Mouse (Mus musculus) myocyte (in vitro differentiated cells): ENCODE results near the gene Zfp423. TPM values are rescaled to one million over a fixed set of nuclear protein-coding genes. Genes with fewer than 3 reads are reported as not detected.

Experiments
- H3K27me3 ChIP-seq: one replicate; pipeline ENCODE4 v1.6.1; 2011; ENCODE audit not compliant: control insufficient read depth, insufficient read depth, insufficient read length
- H3K36me3 ChIP-seq: one replicate; pipeline ENCODE4 v1.6.1; 2011; ENCODE audit not compliant: control insufficient read depth, insufficient read depth
- H3K4me2 ChIP-seq: one replicate; pipeline ENCODE4 v1.6.1; 2011; ENCODE audit warnings: low read depth, control low read depth
- H3K4me3 ChIP-seq: one replicate; pipeline ENCODE4 v1.5.1; 2011; ENCODE audit warnings: mild to moderate bottlenecking, control low read depth, moderate library complexity
- H3K79me2 ChIP-seq: one replicate; pipeline ENCODE4 v1.6.1; 2011; ENCODE audit not compliant: control insufficient read depth, insufficient read depth
- H3ac ChIP-seq: one replicate; pipeline ENCODE4 v1.6.1; 2011; ENCODE audit not compliant: control insufficient read depth, insufficient read length
- CEBPB ChIP-seq: IDR thresholded peaks from 2 replicates; pipeline ENCODE4 v1.6.1; 2011; ENCODE audit warnings: mild to moderate bottlenecking, moderate library complexity; ENCODE audit not compliant: poor library complexity, insufficient read depth, severe bottlenecking
- E2F4 ChIP-seq: IDR thresholded peaks from one replicate; pipeline ENCODE4 v1.6.1; 2011; ENCODE audit warnings: mild to moderate bottlenecking, control low read depth, moderate library complexity; ENCODE audit not compliant: insufficient read depth
- MAX ChIP-seq: IDR thresholded peaks from one replicate; pipeline ENCODE4 v1.6.1; 2011; ENCODE audit warnings: low read depth, mild to moderate bottlenecking, control low read depth
- MYOD1 ChIP-seq, 3 experiments: IDR thresholded peaks; one replicate each; pipeline ENCODE4 v1.6.1; 2011; ENCODE audit warnings: control low read depth in 2 of 3, low read depth in 2 of 3, mild to moderate bottlenecking in 2 of 3, moderate library complexity in 1 of 3; ENCODE audit not compliant: insufficient read length in 2 of 3, control insufficient read depth in 1 of 3
- MYOG ChIP-seq, 3 experiments: IDR thresholded peaks; one replicate each; pipeline ENCODE4 v1.6.1; 2011; ENCODE audit warnings: control low read depth in 2 of 3, low read depth in 2 of 3, mild to moderate bottlenecking in 2 of 3; ENCODE audit not compliant: insufficient read length in 2 of 3, control insufficient read depth in 1 of 3, insufficient read depth in 1 of 3
- POLR2A ChIP-seq: IDR thresholded peaks from one replicate; pipeline ENCODE4 v1.6.1; 2011; ENCODE audit warnings: low read depth, mild to moderate bottlenecking, control low read depth, moderate library complexity; ENCODE audit not compliant: insufficient read length
- POLR2AphosphoS2 ChIP-seq: IDR thresholded peaks from one replicate; pipeline ENCODE4 v1.6.1; 2011; ENCODE audit warnings: low read depth, control low read depth; ENCODE audit not compliant: insufficient read length
- REST ChIP-seq: IDR thresholded peaks from one replicate; pipeline ENCODE4 v1.6.1; 2011; ENCODE audit warnings: mild to moderate bottlenecking, control low read depth, moderate library complexity; ENCODE audit not compliant: insufficient read depth, insufficient read length
- SRF ChIP-seq: IDR thresholded peaks from one replicate; pipeline ENCODE4 v1.6.1; 2011; ENCODE audit warnings: low read depth; ENCODE audit not compliant: control insufficient read depth, insufficient read length
- TCF12 ChIP-seq: IDR thresholded peaks from one replicate; pipeline ENCODE4 v1.6.1; 2011; ENCODE audit warnings: mild to moderate bottlenecking, control low read depth; ENCODE audit not compliant: poor library complexity, insufficient read depth, severe bottlenecking
- TCF3 ChIP-seq: IDR thresholded peaks from one replicate; pipeline ENCODE4 v1.6.1; 2011; ENCODE audit warnings: low read depth, control low read depth; ENCODE audit not compliant: insufficient read length
- USF1 ChIP-seq: IDR thresholded peaks from one replicate; pipeline ENCODE4 v1.6.1; 2011; ENCODE audit warnings: low read depth, mild to moderate bottlenecking, control low read depth, moderate library complexity
- polyA plus RNA-seq: library from polyadenylated mRNA; unstranded; fragments of >200 nt; fragmentation: generic; extraction: Trizol; gene quantifications from one replicate; pipeline ENCODE4 v1.2.1, GENCODE M21; 2012; ENCODE audit warnings: missing spikeins

Zfp423 gene
- polyA plus RNA-seq, 1 experiment: 0.04 TPM

GRCm38 (mm10) chr8:87670232-87670631, 289.2 kb downstream of the Zfp423 start:
- no peak overlapping the region for H3K4me2 ChIP-seq
- no peaks in the 10 kb centered on the region for H3K27me3 ChIP-seq
- H3K79me2 ChIP-seq: no peaks in the 10 kb centered on the region
- no peak for TF ChIP-seq SRF
- no peak for TF ChIP-seq POLR2A
- TF ChIP-seq MYOG (IDR thresholded peaks at IDR 0.05; ENCODE audit: control insufficient read depth in 1 of 3, insufficient read depth in 1 of 3, insufficient read length in 2 of 3, low read depth in 2 of 3): no peak
- no peak for TF ChIP-seq TCF3
- no peak for TF ChIP-seq REST
- no peak for TF ChIP-seq MYOD1 (IDR thresholded peaks at IDR 0.05; ENCODE audit: control insufficient read depth in 1 of 3, insufficient read length in 2 of 3, low read depth in 2 of 3)
- no peak for TF ChIP-seq CEBPB
- TF ChIP-seq E2F4: no peak
- TF ChIP-seq USF1: no peak
- no peak for TF ChIP-seq MAX
- no peak for TF ChIP-seq TCF12
- no peak for TF ChIP-seq POLR2AphosphoS2
- H3K4me3 ChIP-seq: no peak overlapping the region
- no peak overlapping the region for H3ac ChIP-seq
- no peaks in the 10 kb centered on the region for H3K36me3 ChIP-seq

- no peak for TF ChIP-seq MYOG (IDR thresholded peaks at IDR 0.05; ENCODE audit: control insufficient read depth in 1 of 3, insufficient read depth in 1 of 3, insufficient read length in 2 of 3, low read depth in 2 of 3)
- no peak for TF ChIP-seq REST
- TF ChIP-seq SRF: no peak
- TF ChIP-seq POLR2AphosphoS2: no peak
- no peak for TF ChIP-seq CEBPB
- TF ChIP-seq USF1: no peak
- Histone ChIP-seq H3K27me3 (no peaks in the 10 kb centered on the region), H3ac (no peak overlapping the region), H3K79me2 (no peaks in the 10 kb centered on the region), H3K4me2 (no peak overlapping the region), H3K4me3 (no peak overlapping the region), H3K36me3 (no peaks in the 10 kb centered on the region)
Measured at GRCm38 (mm10) chr8:87668736-87669135, 290.7 kb downstream of the Zfp423 start.

GRCm38 (mm10) chr8:87667914-87668643, 291.3 kb downstream of the Zfp423 start:
- Histone ChIP-seq H3K4me2 (no peak overlapping the region), H3K36me3 (no peaks in the 10 kb centered on the region), H3K79me2 (no peaks in the 10 kb centered on the region), H3K27me3 (no peaks in the 10 kb centered on the region), H3K4me3 (no peak overlapping the region), H3ac (no peak overlapping the region)
- TF ChIP-seq E2F4 (no peak), POLR2A (no peak), MAX (no peak), MYOG (IDR thresholded peaks at IDR 0.05; ENCODE audit: control insufficient read depth in 1 of 3, insufficient read depth in 1 of 3, insufficient read length in 2 of 3, low read depth in 2 of 3) (no peak), TCF3 (no peak), SRF (no peak), POLR2AphosphoS2 (no peak), MYOD1 (IDR thresholded peaks at IDR 0.05; ENCODE audit: control insufficient read depth in 1 of 3, insufficient read length in 2 of 3, low read depth in 2 of 3) (no peak), REST (no peak), TCF12 (no peak), USF1 (no peak), CEBPB (no peak)

GRCm38 (mm10) chr8:87667297-87667696, 292.1 kb downstream of the Zfp423 start:
- no peak for TF ChIP-seq USF1
- Histone ChIP-seq H3K4me3 (no peak overlapping the region), H3ac (no peak overlapping the region), H3K36me3 (no peaks in the 10 kb centered on the region), H3K79me2 (no peaks in the 10 kb centered on the region), H3K27me3 (no peaks in the 10 kb centered on the region), H3K4me2 (no peak overlapping the region)

GRCm38 (mm10) chr8:87665337-87665736, 294.1 kb downstream of the Zfp423 start:
- H3K36me3 ChIP-seq: no peaks in the 10 kb centered on the region
- TF ChIP-seq REST (no peak), USF1 (no peak), POLR2AphosphoS2 (no peak), MYOG (IDR thresholded peaks at IDR 0.05; ENCODE audit: control insufficient read depth in 1 of 3, insufficient read depth in 1 of 3, insufficient read length in 2 of 3, low read depth in 2 of 3) (no peak), SRF (no peak), POLR2A (no peak)
- no peak overlapping the region for H3ac ChIP-seq
- H3K4me3 ChIP-seq: no peak overlapping the region
- no peak overlapping the region for H3K4me2 ChIP-seq
- H3K79me2 ChIP-seq: no peaks in the 10 kb centered on the region
- peaks cover 3% of the 10 kb centered on the region for H3K27me3 ChIP-seq
